Comparison of ENCODE assay signal across 8 mouse cellular contexts in genomic region chr7:30346635-30347379, GRCm38 (mm10). TPM values are rescaled to one million over a fixed set of nuclear protein-coding genes. Genes with fewer than 3 reads are reported as not detected.
A peak's percentile ranks its signal among the peaks of the same experiment; 100 is the strongest.
DNase-seq lines count a peak whose midpoint lies in the region; ATAC-seq and TF ChIP-seq lines count a peak whose summit lies in the region.

No protein-coding gene starts in this region.

- DNase-seq in gastrocnemius, adult 2 months, result peak; percentile 72
- DNase-seq in gastrocnemius, postnatal 25 days, result no peak
- DNase-seq in urinary bladder, postnatal 25 days (ENCODE audit: low spot score), result peak; percentile 71
- no peak for DNase-seq in urinary bladder, adult 2 months (ENCODE audit: low spot score)
- DNase-seq in lung, postnatal 36 days, result peak; percentile 78
- DNase-seq in thymus, postnatal 36 days, result peak; percentile 55 to 65
- no peak for DNase-seq in left cerebral cortex, postnatal 14 days (ENCODE audit: low spot score in 2 of 2)

- H3K4me3 ChIP-seq in gastrocnemius, adult 2 months, result no peak overlapping the region

- no peak overlapping the region for H3K27ac ChIP-seq in gastrocnemius, adult 2 months

- intact Hi-C loops in gastrocnemius, adult 2 months (cut with DNase I), result no loop called here
- intact Hi-C loops in left cerebral cortex, postnatal 14 days (cut with DNase I), result loop anchor here (5.0 kb wide), 1 partner anchor 85 kb away; no protein-coding TSS in a partner anchor

- no peak for TF ChIP-seq CTCF in gastrocnemius, adult 2 months (IDR thresholded peaks at IDR 0.05)

- ATAC-seq in hematopoietic stem cell, adult 5-6 weeks (replicated peaks in 1 of 2; ENCODE audit: insufficient read depth in 1 of 2, low FRiP score in 2 of 2, low TSS enrichment in 1 of 2, low read depth in 1 of 2, poor library complexity in 2 of 2, severe bottlenecking in 2 of 2), result peak; percentile 43 to 63; a peak in 1 of 4 replicates

RNA-seq across cellular contexts. Expression of gene Lrfn3, which starts 15.8 kb away (rescaled TPM):
- total RNA-seq in gastrocnemius, adult 2 months (2021), result 1 to 10 TPM; 3.8 to 4.3 TPM
- 1 to 10 TPM; 2.5 to 2.6 TPM for total RNA-seq in gastrocnemius, postnatal 25 days (2021)
- 7.9 and 11.9 TPM in 2 replicates for polyA plus RNA-seq in urinary bladder, adult 2 months (2012; rRNA removed)
- total RNA-seq in hematopoietic stem cell, adult 5-6 weeks (2017), result not detected in 2 replicates
- 10 to 100 TPM; 39.1 to 42.5 TPM for total RNA-seq in left cerebral cortex, postnatal 14 days (2021)

RNA-seq across cellular contexts. Expression of gene Sdhaf1, which starts 23.1 kb away (rescaled TPM):
- total RNA-seq in gastrocnemius, adult 2 months (2021), result 1 to 10 TPM; 5.9 to 6.9 TPM
- total RNA-seq in gastrocnemius, postnatal 25 days (2021), result 1 to 10 TPM; 6.5 to 7.3 TPM
- polyA plus RNA-seq in urinary bladder, adult 2 months (2012; rRNA removed), result 12.8 and 15.4 TPM in 2 replicates
- total RNA-seq in hematopoietic stem cell, adult 5-6 weeks (2017), result 8.3 and 11.9 TPM in 2 replicates
- total RNA-seq in left cerebral cortex, postnatal 14 days (2021), result 10 to 100 TPM in 1 of 2 experiments, 1 to 10 TPM in 1; 7.3 to 10.2 TPM

RNA-seq across cellular contexts. Expression of gene E130208F15Rik, which starts 25.3 kb away (rescaled TPM):
- total RNA-seq in gastrocnemius, adult 2 months (2021), result under 1 TPM; 0.36 to 0.42 TPM
- total RNA-seq in gastrocnemius, postnatal 25 days (2021), result under 1 TPM; 0.31 to 0.46 TPM
- 0.57 and 0.72 TPM in 2 replicates for polyA plus RNA-seq in urinary bladder, adult 2 months (2012; rRNA removed)
- 0.44 and 3.9 TPM in 2 replicates for total RNA-seq in hematopoietic stem cell, adult 5-6 weeks (2017)
- total RNA-seq in left cerebral cortex, postnatal 14 days (2021), result under 1 TPM; 0.40 to 0.44 TPM

RNA-seq across cellular contexts. Expression of gene Syne4, which starts 32.2 kb away (rescaled TPM):
- 1 to 10 TPM; 1.8 to 2.1 TPM for total RNA-seq in gastrocnemius, adult 2 months (2021)
- 1 to 10 TPM; 1.2 to 1.4 TPM for total RNA-seq in gastrocnemius, postnatal 25 days (2021)
- polyA plus RNA-seq in urinary bladder, adult 2 months (2012; rRNA removed), result 5.4 and 9.1 TPM in 2 replicates
- total RNA-seq in hematopoietic stem cell, adult 5-6 weeks (2017), result 2.2 and 2.8 TPM in 2 replicates
- total RNA-seq in left cerebral cortex, postnatal 14 days (2021), result 1 to 10 TPM; 6.9 to 8.2 TPM

RNA-seq across cellular contexts. Expression of gene Alkbh6, which starts 38.3 kb away (rescaled TPM):
- 10 to 100 TPM; 21.0 to 22.9 TPM for total RNA-seq in gastrocnemius, adult 2 months (2021)
- total RNA-seq in gastrocnemius, postnatal 25 days (2021), result 10 to 100 TPM; 18.6 to 18.8 TPM
- polyA plus RNA-seq in urinary bladder, adult 2 months (2012; rRNA removed), result 68.0 and 80.2 TPM in 2 replicates
- total RNA-seq in hematopoietic stem cell, adult 5-6 weeks (2017), result 30.5 and 41.4 TPM in 2 replicates
- total RNA-seq in left cerebral cortex, postnatal 14 days (2021), result 10 to 100 TPM; 53.4 to 55.3 TPM

Comparison
In these comparisons a context has a peak if more than half of its experiments do, and no peak if none do; other contexts are left out.
1. DNase-seq: peak in gastrocnemius, adult 2 months (single experiment), urinary bladder, postnatal 25 days (single experiment), lung, postnatal 36 days (single experiment) and thymus, postnatal 36 days (2 of 2); none in gastrocnemius, postnatal 25 days (single experiment), urinary bladder, adult 2 months (single experiment) and left cerebral cortex, postnatal 14 days (0 of 2).
2. RNA of gene Lrfn3, which starts 15.8 kb away (total RNA-seq): 39.1 to 42.5 TPM in left cerebral cortex, postnatal 14 days; 3.8 to 4.3 TPM in gastrocnemius, adult 2 months, 2.5 to 2.6 TPM in gastrocnemius, postnatal 25 days and not detected in hematopoietic stem cell, adult 5-6 weeks; every median in the first group is over 4 times any median in the second.